Mouse (Mus musculus) heart, adult 2 months (tissue): ENCODE results near the gene Gm3269. TPM values are rescaled to one million over a fixed set of nuclear protein-coding genes. Genes with fewer than 3 reads are reported as not detected.
"Not testable (repeated sequence)": the region's sequence is repeated elsewhere in the genome, so short reads cannot be mapped to it uniquely, and the experiment has no call there.

Experiments used
- DNase-seq, 2 experiments: peaks; one replicate each; pipeline ENCODE4 v3.0.0; 2021
- H3K27ac ChIP-seq: fragments of 200-600 bp; 2 replicates; pipeline ENCODE4 v1.8.1; 2022
- H3K27me3 ChIP-seq: fragments of 200-500 bp; 2 replicates; pipeline ENCODE4 v1.6.1; 2012; ENCODE audit warnings: mild to moderate bottlenecking, low read length, inconsistent platforms, mixed read lengths; ENCODE audit not compliant: control insufficient read depth, insufficient read depth
- H3K36me3 ChIP-seq: fragments of 200-500 bp; 2 replicates; pipeline ENCODE4 v1.6.1; 2012; ENCODE audit warnings: low read length, inconsistent platforms; ENCODE audit not compliant: control insufficient read depth, insufficient read depth
- H3K4me1 ChIP-seq: fragments of 200-500 bp; 2 replicates; pipeline ENCODE4 v1.6.1; 2011; ENCODE audit warnings: low read length; ENCODE audit not compliant: control insufficient read depth, insufficient read depth
- H3K4me3 ChIP-seq: fragments of 200-600 bp; 2 replicates; pipeline ENCODE4 v1.8.1; 2022
- H3K79me2 ChIP-seq: fragments of 200-500 bp; replicated peaks from 2 replicates; pipeline ENCODE4 v1.6.1; 2012; ENCODE audit warnings: mild to moderate bottlenecking, inconsistent platforms, low read length, moderate library complexity, mixed read lengths; ENCODE audit not compliant: control insufficient read depth, insufficient read depth
- H3K9ac ChIP-seq: fragments of 200-500 bp; 2 replicates; pipeline ENCODE4 v1.6.1; 2012; ENCODE audit warnings: low read depth, mild to moderate bottlenecking, control low read depth, inconsistent platforms, low read length, mixed read lengths
- WGBS: fragments of 180-500 bp; shearing (Covaris S2); methylation state at CpG from one replicate; pipeline ENCODE4 v1.1.7; 2018; 5-methylcytosine and 5-hydroxymethylcytosine counted together
- intact Hi-C: fragments of 180-260 bp; cut with DNase I; formaldehyde crosslinking; loops from one replicate; pipeline ENCODE4 v1.15.1; 2025
- long read RNA-seq: library from polyadenylated mRNA; stranded (forward); transcript quantifications from one replicate; pipeline ENCODE4 v2.0.0, GENCODE M21; 2021
- polyA plus RNA-seq: library from polyadenylated mRNA; depleted of rRNA; stranded (reverse); fragments of >200 nt; gene quantifications from 2 replicates; pipeline ENCODE4 v1.2.3, GENCODE M21; 2012; rRNA removed
- total RNA-seq, 2 experiments: library from RNA; stranded (reverse); gene quantifications; 2 replicates each; pipeline ENCODE4 v1.2.3; 2021

Gene Gm3269
- total RNA-seq = not detected
- not detected in 2 replicates for polyA plus RNA-seq
- long read RNA-seq = 0 reads

DNA sequence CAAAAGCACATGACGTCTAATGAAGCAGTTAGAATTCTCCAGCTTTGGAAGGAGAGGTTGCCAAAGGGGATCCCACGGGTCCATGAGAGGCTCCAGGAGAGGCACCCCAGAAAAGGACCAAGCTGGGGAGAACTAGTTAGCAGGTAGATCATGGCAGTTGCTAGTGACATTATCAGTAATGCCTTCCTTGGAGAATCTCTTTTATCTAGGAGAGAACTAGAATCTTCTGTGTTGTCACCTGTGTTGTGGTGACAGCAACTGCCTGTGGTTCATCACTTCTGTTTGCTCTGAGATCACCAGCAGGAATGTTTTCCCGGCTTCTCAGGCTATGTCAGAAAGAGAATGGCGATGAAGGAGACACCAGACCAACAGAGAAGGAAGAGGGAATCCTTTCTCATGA, at the start of gene Gm3269:
Gene Gm3269, plus strand, starts transcription at position 301 of the 400 bp plus-strand sequence.
- WGBS = 50% methylated on average over 1 of the region's 4 CpGs
- H3K79me2 ChIP-seq, H3K27me3 ChIP-seq, H3K4me1 ChIP-seq, H3K4me3 ChIP-seq, intact Hi-C loops, H3K9ac ChIP-seq, DNase-seq, H3K36me3 ChIP-seq, H3K27ac ChIP-seq: not testable (repeated sequence)

DNA sequence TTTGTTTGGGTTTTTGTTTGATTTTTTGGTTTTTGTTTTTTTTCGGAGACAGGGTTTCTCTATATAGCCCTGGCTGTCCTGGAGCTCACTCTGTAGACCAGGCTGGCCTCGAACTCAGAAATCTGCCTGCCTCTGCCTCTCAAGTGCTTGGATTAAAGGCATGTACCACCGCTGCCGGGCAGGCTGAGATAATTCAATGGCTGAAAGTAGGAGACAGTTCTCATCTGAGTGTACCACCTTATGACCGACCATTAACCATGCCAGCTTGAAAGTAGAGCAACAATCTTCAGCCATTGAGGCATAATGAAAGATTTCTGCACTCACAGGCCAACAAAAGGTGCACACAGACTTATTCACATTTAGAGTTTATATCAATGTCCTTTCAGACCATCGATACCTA, 31.5 kb upstream of the Gm3269 start:
- 70% methylated on average over 6 of the region's 6 CpGs for WGBS
- H3K27me3 ChIP-seq = not testable (repeated sequence)
- DNase-seq = peak in 1 of 2 experiments; percentile 19

DNA sequence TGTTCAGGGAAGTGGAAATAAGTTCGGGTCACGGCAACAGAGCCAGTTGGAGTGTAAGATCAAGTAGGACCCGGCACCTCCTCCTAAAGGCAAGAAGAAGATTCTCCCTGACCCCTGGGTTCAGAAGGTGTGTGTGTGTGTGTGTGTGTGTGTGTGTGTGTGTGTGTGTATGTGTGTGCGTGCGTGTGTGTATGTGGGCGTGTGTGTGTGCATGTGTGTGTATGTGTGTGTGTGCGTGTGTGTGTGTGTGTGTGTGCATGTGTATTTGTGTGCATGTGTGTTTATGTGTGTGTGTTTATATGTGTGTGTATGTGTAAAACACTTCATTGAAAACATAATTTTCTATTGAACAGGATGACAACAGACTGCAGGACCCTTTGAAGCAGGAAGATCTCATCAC, 16.0 kb upstream of the Gm3269 start:
- H3K9ac ChIP-seq, DNase-seq, H3K27me3 ChIP-seq, H3K27ac ChIP-seq, H3K36me3 ChIP-seq, H3K4me1 ChIP-seq, H3K79me2 ChIP-seq, H3K4me3 ChIP-seq, intact Hi-C loops: not testable (repeated sequence)
- WGBS = 78% methylated on average over 4 of the region's 7 CpGs

More for the DNA sequence above, 31.5 kb upstream of the Gm3269 start:
- H3K36me3 ChIP-seq, H3K27ac ChIP-seq, H3K79me2 ChIP-seq, H3K4me1 ChIP-seq, H3K4me3 ChIP-seq, intact Hi-C loops, H3K9ac ChIP-seq: not testable (repeated sequence)

DNA sequence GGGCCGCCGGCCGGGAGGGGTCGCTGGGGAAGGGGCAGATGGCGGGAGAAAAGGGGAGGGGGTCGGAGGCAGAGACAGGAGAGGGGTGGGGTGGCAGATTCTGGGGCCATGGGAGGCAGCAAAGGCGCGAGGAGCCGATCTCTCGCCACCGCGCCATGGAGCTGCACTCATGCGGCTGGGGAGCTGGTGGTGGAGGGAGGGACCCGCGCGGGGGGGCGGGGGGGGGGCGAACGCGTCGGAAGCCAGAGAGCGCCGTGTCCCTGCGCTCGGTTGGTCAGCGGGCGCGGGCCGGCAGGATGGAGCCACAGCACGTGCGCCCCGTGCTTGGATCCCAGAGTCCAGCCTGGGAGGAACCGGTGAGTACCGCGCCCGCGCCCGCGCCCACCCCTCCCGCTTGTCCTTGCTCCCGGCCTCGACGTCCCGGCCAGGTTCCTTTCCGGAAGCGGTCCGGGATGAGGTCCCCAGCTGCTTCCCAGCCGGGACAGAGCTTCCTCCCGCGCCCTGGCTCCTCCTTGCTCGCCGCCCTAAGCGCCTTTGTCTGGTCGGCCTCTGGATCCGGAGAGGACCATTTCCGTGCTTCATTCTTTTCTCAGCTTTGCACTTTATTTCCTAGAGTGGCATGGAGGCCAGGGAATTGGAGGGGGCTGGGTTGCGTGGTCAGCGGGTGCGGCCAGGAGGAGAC, 17.5 kb downstream of the Gm3269 start, which contains the start of gene Gm3264:
Gene Gm3264, plus strand, starts transcription at position 278 of the 682 bp plus-strand sequence.
- H3K79me2 ChIP-seq, H3K27me3 ChIP-seq, H3K27ac ChIP-seq, H3K4me3 ChIP-seq, H3K36me3 ChIP-seq, H3K4me1 ChIP-seq, intact Hi-C loops, H3K9ac ChIP-seq: not testable (repeated sequence)
- WGBS = 10% methylated on average over 49 of the region's 59 CpGs
- peak; percentile 60 to 65 for DNase-seq

DNA sequence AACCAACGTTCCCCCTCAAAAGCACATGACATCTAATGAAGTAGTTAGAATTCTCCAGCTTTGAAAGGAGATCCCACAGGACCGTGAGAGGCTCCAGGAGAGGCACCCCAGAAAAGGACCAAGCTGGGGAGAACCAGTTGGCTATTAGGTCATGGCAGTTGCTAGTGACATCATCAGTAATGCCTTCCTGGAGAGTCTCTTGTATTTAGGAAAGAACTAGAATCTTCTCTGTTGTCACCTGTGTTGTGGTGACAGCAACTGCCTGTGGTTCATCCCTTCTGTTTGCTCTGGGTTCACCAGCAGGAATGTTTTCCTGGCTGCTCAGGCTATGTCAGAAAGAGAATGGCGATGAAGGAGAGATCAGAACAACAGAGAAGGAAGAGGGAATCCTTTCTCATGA, 54.2 kb downstream of the Gm3269 start, which contains the start of gene Gm3278:
Gene Gm3278, plus strand, starts transcription at position 301 of the 400 bp plus-strand sequence.
- DNase-seq, H3K36me3 ChIP-seq, H3K27ac ChIP-seq, H3K9ac ChIP-seq, intact Hi-C loops, H3K27me3 ChIP-seq, H3K4me1 ChIP-seq, H3K79me2 ChIP-seq, H3K4me3 ChIP-seq: not testable (repeated sequence)
- whole genome bisulfite sequencing = 38% methylated on average over 1 of the region's 3 CpGs

Other genes with a start within 250 kb of the Gm3269 start
- gene Gm8159, start 205.8 kb upstream of the Gm3269 start, total RNA-seq = not detected
- not detected in 2 replicates for gene Gm8159, start 205.8 kb upstream of the Gm3269 start, polyA plus RNA-seq
- not detected for gene Gm3239, start 173.9 kb upstream of the Gm3269 start, total RNA-seq
- 0.06 TPM in 1 of 2 replicates, not detected in the other for gene Gm3239, start 173.9 kb upstream of the Gm3269 start, polyA plus RNA-seq
- not detected for gene Gm7876, start 128.9 kb upstream of the Gm3269 start, total RNA-seq
- not detected in 2 replicates for gene Gm7876, start 128.9 kb upstream of the Gm3269 start, polyA plus RNA-seq
- gene Gm3252, start 111.3 kb upstream of the Gm3269 start, total RNA-seq = not detected
- 0.16 and 0.67 TPM in 2 replicates for gene Gm3252, start 111.3 kb upstream of the Gm3269 start, polyA plus RNA-seq
- gene Gm9602, start 61.8 kb upstream of the Gm3269 start, total RNA-seq = not detected
- 0.08 TPM in 1 of 2 replicates, not detected in the other for gene Gm9602, start 61.8 kb upstream of the Gm3269 start, polyA plus RNA-seq
- gene Gm3264, start 17.5 kb downstream of the Gm3269 start, total RNA-seq = 1 to 10 TPM in 1 of 2 experiments, under 1 TPM in 1; 0.52 to 2.4 TPM
- not detected in 2 replicates for gene Gm3264, start 17.5 kb downstream of the Gm3269 start, polyA plus RNA-seq
- not detected for gene Gm3278, start 54.3 kb downstream of the Gm3269 start, total RNA-seq
- gene Gm3278, start 54.3 kb downstream of the Gm3269 start, polyA plus RNA-seq = not detected in 2 replicates
- gene Gm8297, start 145.8 kb downstream of the Gm3269 start, total RNA-seq = not detected
- gene Gm8297, start 145.8 kb downstream of the Gm3269 start, polyA plus RNA-seq = not detected in 2 replicates
- gene Gm3298, start 177.8 kb downstream of the Gm3269 start, total RNA-seq = not detected
- gene Gm3298, start 177.8 kb downstream of the Gm3269 start, polyA plus RNA-seq = not detected in 2 replicates
- not detected for gene 4930555G01Rik, start 212.5 kb downstream of the Gm3269 start, total RNA-seq
- not detected in 2 replicates for gene 4930555G01Rik, start 212.5 kb downstream of the Gm3269 start, polyA plus RNA-seq
- under 1 TPM; 0.16 TPM for gene Gm8281, start 232.9 kb downstream of the Gm3269 start, total RNA-seq
- gene Gm8281, start 232.9 kb downstream of the Gm3269 start, polyA plus RNA-seq = 0.16 and 1.00 TPM in 2 replicates